Mouse (Mus musculus): Measurements from ENCODE around the gene Cacna2d3. TPM values are rescaled to one million over a fixed set of nuclear protein-coding genes. Genes with fewer than 3 reads are reported as not detected.

Gene Cacna2d3
- total RNA-seq, 2 experiments from 2014 or later = 81.8 to 88.4 TPM

- DNase-seq (ENCODE audit: extremely low spot score in 1 of 2, low spot score in 2 of 2) = no peak
- intact Hi-C loops (cut with DNase I) = no loop called here
Measured at GRCm38 (mm10) chr14:29528696-29529095, 193.0 kb downstream of the Cacna2d3 start.

DNA sequence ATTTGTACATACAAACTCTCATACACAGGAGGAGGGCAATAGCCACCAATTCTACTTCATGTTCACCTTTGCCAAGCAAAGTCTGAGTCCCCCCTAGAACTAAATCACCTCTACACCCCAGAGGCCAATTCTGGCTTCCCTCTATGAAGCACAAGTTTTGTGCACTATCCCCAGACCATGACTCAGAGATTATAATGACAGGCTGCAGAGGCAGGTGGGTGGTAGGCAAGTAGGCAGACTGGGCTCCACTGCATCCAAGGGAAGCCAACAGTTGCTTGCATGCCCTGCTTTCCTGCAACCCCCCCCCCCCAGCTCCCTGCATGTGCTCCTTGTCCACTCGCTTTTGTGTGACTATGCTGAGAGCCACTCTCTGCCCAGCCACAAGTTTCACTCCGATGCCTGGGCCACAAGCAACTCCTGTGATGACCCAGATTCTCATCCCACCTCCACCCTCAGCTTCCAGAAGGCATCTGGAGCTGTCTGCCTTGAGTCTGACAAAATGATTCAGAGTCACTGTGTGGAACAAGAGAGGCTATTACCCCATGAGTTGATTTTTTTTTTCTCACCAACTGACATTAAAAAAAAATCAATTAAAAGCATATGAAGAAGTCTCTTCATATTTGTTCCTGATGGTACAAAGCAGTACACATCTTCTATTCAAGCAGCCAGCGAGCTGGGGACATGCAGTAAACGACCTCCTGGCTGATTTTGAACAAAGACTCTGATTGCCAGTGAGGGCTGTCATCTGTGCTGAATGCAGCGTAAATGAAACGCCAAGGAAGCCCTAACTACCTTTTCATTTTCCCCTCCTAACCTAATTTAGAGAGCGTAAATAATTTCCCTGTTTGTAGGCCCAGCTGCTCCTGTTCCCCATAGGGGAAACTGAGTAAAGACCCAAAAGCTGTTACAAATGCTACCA, 201.7 kb downstream of the Cacna2d3 start:
- no peak for DNase-seq (ENCODE audit: extremely low spot score in 1 of 2, low spot score in 2 of 2)
- intact Hi-C loops (cut with DNase I) = no loop called here

- DNase-seq (ENCODE audit: extremely low spot score in 1 of 2, low spot score in 2 of 2) = no peak
- intact Hi-C loops (cut with DNase I) = no loop called here
Measured at GRCm38 (mm10) chr14:29502667-29503066, 219.0 kb downstream of the Cacna2d3 start.

GRCm38 (mm10) chr14:29498546-29499290, 222.9 kb downstream of the Cacna2d3 start:
- intact Hi-C loops (cut with DNase I) = no loop called here
- DNase-seq (ENCODE audit: extremely low spot score in 1 of 2, low spot score in 2 of 2) = peak in 1 of 2 experiments; percentile 25

DNA sequence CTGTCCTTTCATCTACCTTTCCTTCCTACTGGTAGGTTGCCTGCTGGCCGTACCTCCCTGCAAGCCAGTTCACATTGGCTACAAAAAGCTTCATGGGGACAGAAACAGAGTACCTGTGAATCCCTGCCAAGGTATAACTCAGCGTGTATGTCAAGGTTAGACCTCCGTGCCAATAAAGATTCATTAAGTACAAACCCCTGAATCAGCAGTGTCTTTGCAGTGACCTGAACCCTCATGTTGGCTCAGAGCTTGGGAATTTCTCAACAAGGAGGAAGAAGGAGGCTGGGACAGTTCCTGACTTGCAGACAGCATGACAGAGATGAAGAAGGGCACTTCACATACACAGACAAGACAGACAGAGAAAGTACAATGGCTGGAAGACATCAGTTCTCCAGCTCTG, 225.1 kb downstream of the Cacna2d3 start:
- no peak for DNase-seq (ENCODE audit: extremely low spot score in 1 of 2, low spot score in 2 of 2)
- intact Hi-C loops (cut with DNase I) = no loop called here

GRCm38 (mm10) chr14:29491786-29492185, 229.9 kb downstream of the Cacna2d3 start:
- no peak for DNase-seq (ENCODE audit: extremely low spot score in 1 of 2, low spot score in 2 of 2)
- intact Hi-C loops (cut with DNase I) = no loop called here

GRCm38 (mm10) chr14:29485416-29485815, 236.2 kb downstream of the Cacna2d3 start:
- peak in 1 of 2 experiments; percentile 21 for DNase-seq (ENCODE audit: extremely low spot score in 1 of 2, low spot score in 2 of 2)
- intact Hi-C loops (cut with DNase I) = no loop called here

GRCm38 (mm10) chr14:29478403-29478983, 243.2 kb downstream of the Cacna2d3 start:
- DNase-seq (ENCODE audit: extremely low spot score in 1 of 2, low spot score in 2 of 2) = peak in 1 of 2 experiments; percentile 16
- intact Hi-C loops (cut with DNase I) = loop anchor here (10.0 kb wide), 1 partner anchor 216 kb away; no protein-coding TSS in a partner anchor

- intact Hi-C loops (cut with DNase I) = no loop called here
- no peak for DNase-seq (ENCODE audit: extremely low spot score in 1 of 2, low spot score in 2 of 2)
Measured at GRCm38 (mm10) chr14:29464277-29464676, 257.4 kb downstream of the Cacna2d3 start.

DNA sequence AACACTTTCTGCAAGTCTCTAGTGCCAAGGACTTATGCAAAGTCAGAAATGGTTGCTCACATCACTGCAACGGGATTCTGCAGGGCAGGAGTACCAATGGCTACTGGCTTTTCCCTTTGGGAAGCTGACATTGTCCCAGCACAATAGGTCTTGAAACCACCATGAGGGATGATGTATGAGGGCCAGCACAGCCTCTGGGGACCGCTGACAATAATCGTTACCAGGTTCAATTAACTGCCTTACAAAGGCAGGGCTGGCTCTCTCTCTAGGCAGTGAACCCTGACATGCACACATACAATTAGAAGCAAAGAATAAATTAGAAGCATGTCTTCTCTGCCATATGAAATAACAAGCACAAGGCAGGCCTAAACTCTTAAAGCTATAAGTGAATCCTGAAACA, 272.5 kb downstream of the Cacna2d3 start:
- intact Hi-C loops (cut with DNase I) = loop anchor here (10.0 kb wide), 2 partner anchors 344 to 1644 kb away; no protein-coding TSS in a partner anchor
- DNase-seq (ENCODE audit: extremely low spot score in 1 of 2, low spot score in 2 of 2) = no peak

GRCm38 (mm10) chr14:29443091-29444026, 278.3 kb downstream of the Cacna2d3 start:
- intact Hi-C loops (cut with DNase I) = loop anchor here (5.0 to 10.0 kb wide), 3 partner anchors 339 to 1639 kb away; no protein-coding TSS in a partner anchor
- DNase-seq (ENCODE audit: extremely low spot score in 1 of 2, low spot score in 2 of 2) = peak; percentile 46 to 59

- DNase-seq (ENCODE audit: extremely low spot score in 1 of 2, low spot score in 2 of 2) = no peak
- intact Hi-C loops (cut with DNase I) = loop anchor here (5.0 to 10.0 kb wide), 3 partner anchors 338 to 1638 kb away; no protein-coding TSS in a partner anchor
Measured at GRCm38 (mm10) chr14:29442476-29442875, 279.2 kb downstream of the Cacna2d3 start.

GRCm38 (mm10) chr14:29438666-29439065, 283.0 kb downstream of the Cacna2d3 start:
- DNase-seq (ENCODE audit: extremely low spot score in 1 of 2, low spot score in 2 of 2) = no peak
- intact Hi-C loops (cut with DNase I) = no loop called here

GRCm38 (mm10) chr14:29438251-29438650, 283.4 kb downstream of the Cacna2d3 start:
- intact Hi-C loops (cut with DNase I) = no loop called here
- no peak for DNase-seq (ENCODE audit: extremely low spot score in 1 of 2, low spot score in 2 of 2)

DNA sequence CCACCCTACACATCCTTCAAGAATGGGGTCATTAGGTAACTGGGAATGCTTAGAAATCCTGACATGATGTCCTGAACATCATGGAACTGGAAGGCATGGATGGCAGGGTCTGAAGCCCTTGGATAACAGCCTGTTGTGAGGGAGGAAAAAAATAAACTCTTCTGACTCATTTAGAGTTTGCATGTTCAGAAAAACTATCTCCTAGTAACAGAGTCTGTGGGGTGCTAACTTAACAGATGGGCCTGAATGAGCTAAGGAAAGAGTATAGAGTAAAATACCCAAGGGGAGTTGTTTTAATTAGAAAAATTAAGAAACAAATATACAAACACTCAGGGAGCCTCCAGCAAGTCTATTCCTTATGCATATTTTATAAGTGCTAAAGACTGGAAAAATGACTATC, 286.5 kb downstream of the Cacna2d3 start:
- DNase-seq (ENCODE audit: extremely low spot score in 1 of 2, low spot score in 2 of 2) = peak in 1 of 2 experiments; percentile 16
- intact Hi-C loops (cut with DNase I) = no loop called here

GRCm38 (mm10) chr14:29433716-29434115, 287.9 kb downstream of the Cacna2d3 start:
- no peak for DNase-seq (ENCODE audit: extremely low spot score in 1 of 2, low spot score in 2 of 2)
- intact Hi-C loops (cut with DNase I) = no loop called here

DNA sequence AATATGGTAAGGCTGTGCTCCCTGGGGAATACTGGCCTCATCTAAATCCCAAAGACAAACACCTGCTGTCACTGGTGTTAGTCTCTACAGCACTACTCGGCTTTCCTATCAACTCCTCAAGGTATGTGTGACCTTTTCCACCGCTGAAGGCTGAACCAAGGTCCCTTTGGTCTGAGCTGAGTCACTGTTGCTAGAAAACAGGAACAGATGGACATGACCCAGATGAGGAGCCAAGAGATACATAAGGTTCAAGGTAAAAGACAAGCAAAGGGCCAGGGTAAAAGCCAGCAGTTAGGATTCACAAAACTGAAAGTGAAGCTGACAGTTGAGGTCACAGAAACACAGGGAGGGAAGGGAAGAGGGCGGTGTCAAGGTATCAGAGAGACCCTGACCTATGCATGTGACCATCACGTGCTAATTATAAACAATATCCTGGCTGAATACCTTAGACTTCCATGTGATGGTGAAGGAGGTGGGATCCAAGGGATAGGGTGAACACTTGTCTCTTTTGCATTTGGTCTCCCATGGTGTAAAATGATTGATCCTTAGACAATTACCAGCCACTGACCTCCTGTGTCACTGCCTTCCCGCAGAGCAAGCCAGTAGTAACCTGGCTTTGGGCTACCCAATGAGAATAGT, 288.5 kb downstream of the Cacna2d3 start:
- intact Hi-C loops (cut with DNase I) = no loop called here
- DNase-seq (ENCODE audit: extremely low spot score in 1 of 2, low spot score in 2 of 2) = no peak

DNA sequence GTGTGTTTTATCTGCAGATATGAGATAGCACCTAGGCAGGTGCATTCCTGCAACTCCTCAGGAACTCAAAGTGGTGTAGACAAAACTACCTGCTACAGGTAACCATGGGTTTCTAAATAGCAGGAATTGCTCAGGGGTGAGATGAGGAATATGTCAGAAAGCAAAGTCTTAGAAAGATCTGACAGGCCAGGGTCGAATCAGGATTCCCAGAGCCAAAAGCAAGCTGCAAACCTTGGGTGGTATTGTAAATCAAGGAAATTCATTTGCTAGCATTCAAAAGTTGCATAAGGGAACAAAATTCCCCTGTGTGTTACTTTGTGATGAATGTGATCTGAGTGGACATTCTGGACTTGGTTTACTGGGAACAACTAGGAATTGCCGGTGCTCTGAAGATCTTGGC, 291.9 kb downstream of the Cacna2d3 start:
- intact Hi-C loops (cut with DNase I) = no loop called here
- no peak for DNase-seq (ENCODE audit: extremely low spot score in 1 of 2, low spot score in 2 of 2)

Data from left cerebral cortex, postnatal 10 days (tissue).